Mouse (Mus musculus): ENCODE data around the gene Atg5.

DNA sequence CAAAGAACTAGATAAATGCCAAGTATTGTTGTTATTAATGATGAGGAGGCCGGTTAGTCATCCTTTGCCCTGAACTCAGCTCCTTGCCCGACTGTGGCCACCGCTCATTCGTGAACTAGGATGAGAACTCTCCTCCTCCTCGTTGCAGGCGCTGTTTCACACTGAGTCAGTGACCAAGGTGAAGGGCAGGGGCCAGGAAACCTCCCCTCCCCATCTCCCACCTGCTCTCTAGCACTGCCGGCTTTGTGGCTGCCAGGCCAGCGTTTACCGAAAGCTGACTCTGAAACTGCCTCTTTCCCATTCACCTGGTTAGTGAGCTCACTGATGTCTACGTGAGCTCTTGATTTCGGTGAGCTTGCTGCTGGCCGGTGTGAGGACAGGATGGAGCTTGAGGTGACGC is 132.4 kb downstream of the Atg5 start:
- TF ChIP-seq CTCF (IDR thresholded peaks at IDR 0.05; ENCODE audit: borderline replicate concordance, insufficient read depth, low read length) (no peak), POLR2A (IDR thresholded peaks at IDR 0.05; ENCODE audit: low read depth, low read length) (no peak)

All from embryonic fibroblast, embryonic 13.5 days (primary cell).